Mouse (Mus musculus) ZHBTc4 (cell line): ENCODE measurements around the gene Iqgap2.

Source experiments
- DNase-seq: peaks from one replicate; pipeline ENCODE4 v3.0.0-alpha.2; 2011; ENCODE audit warnings: low read depth, low spot score

Gene Iqgap2

DNA sequence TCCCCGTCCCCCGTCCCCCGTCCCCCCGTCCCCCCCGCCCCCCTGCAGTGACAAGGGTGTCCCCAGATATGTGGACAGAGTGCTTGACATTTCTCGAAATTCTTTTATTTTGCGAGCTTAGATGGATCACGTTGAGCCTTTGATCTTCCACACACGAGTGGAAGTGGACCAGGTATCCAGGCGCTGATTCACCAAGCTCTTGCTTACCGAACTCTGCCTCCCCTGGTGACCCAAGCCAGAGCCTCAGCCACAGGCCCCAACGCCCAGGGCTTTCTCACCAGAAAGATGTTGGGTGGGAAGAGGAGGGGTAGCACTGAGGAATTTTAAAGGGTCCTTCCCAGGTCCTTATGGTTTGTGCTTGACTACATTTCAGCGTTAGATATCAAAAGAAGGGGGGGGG lies 272.9 kb downstream of the Iqgap2 start:
- DNase-seq = peak; percentile 49

DNA sequence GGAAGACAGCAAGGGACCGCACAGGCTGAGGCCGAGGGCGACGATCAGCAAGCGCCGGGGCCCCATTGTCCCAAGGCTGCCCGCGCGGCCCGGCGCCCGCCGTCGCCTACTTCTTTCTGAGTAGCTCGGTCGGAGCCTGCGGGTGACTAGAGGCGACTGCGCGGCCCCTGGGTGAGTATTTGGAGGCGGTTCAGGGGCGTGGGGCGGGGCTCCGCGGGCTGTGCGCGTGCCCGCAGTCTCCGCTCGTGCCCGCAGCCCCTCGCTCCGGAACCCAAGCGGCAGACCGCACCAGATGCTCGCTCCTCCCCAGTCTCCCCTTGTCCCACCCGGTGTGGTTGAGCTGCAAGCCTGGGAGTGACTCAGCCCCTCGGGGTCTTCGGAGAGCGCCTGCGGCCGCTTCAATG lies 273.4 kb downstream of the Iqgap2 start, which contains the start of gene F2r:
Gene F2r (minus strand): TSS at position 179 of the 404 bp plus-strand sequence.
- peak; percentile 96 for DNase-seq

DNA sequence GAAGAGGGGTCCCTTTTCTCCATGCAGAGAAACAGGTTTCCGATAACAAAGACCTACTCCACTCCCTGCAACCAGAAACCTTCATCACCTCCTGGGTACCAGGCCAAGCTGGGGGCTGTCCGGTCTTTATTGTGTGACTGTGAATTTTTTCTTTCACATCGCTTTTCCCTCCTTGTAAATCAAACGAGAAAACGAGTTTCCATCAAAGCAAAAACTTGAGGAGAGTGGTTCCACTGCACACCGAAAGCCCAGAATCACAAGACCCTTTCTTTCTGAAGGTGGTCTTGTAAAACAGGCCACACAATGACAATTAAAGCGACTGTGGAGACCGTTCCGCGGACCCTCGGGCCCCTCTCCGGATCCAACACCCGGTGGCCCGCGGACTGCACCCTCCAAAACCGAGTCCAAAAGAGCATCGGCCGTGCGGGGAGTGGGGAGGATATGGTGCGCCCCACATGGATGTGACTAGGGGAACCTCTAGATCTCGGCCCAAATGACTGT lies 274.0 kb downstream of the Iqgap2 start:
- DNase-seq = no peak

DNA sequence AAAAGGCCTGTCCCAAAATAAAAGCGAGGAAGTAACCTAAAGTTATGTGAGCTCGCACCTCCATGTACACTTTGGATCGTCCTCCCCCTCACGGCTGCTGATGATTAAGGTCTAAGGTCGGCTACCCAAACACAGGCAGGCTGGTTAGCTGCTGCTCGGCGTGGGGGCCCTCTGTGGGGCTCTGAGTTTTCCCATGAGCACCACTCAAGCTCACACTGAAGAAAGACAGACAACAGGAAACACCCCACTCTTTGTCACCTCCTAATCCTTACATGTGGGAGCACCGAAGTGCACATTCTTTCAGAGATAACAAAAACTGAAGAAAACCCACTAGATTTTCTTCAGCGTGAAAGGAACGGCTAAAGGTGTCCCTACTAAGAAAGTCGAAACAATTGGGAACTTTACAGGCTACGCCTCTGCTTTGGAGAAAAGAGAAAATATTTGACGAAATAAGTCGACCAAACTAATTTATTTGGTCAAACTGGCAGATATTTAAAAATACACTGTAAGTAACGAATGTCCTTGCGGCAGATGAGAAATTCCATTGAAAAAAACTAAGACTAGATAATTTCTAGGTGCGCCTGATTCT lies 274.5 kb downstream of the Iqgap2 start:
- DNase-seq = no peak

DNA sequence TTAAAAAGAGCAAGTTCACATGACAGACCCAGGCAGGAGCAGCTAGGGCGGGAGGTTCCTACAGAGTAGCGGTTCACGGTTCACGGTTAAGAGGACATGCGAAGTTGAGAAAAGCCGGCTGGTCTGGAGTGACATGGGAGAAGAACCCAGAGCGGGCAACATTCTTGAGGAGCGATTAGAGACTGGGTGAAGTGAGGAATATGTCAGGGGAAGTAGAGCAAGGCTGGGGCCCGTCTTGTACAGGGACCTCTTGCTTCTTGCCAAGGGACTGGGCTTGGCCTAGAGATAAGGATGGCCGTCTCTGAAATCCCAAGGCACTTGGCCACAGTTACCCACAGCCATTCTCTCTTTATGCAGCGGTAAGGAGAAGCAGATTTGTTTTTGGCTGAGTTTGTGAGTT lies 275.2 kb downstream of the Iqgap2 start:
- DNase-seq = no peak

DNA sequence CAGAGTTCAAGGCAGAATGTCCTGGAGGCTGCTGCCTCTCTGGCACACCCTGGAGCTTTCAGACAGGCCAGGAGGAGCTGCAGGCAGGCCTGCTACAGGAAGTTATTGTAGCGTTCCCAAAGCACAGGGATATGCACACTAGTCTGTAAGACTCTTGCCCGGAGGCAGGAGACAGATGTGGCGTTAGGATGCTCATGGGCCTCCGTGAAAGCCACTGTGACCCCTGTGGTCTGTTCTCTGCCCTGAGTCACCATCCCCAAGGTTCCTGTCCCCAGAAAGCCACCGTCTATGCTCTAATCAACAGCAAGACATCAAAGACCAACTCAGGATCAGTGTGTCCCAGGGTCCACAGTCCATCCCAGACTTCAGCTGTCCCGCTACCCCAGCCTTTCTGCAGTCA lies 277.0 kb downstream of the Iqgap2 start:
- no peak for DNase-seq

DNA sequence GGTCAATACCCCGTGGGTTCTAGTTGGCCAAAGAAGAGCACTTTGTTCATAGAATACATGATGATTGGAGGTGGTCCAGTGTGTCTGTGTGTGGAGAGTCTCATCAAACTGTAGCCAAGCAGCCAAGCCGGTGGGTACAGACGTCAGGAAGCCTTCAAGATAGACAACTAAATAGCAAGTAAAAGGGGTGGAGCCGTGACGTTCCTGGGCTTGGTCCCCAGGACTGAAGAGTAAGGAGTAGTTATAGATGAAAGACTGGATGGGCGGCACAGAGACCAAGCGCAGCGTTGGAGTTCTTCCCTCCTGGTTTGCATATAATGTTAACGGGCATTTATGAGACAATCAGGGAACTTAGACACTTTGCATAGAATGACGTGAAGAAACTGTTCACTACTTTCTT lies 279.5 kb downstream of the Iqgap2 start:
- DNase-seq = no peak

DNA sequence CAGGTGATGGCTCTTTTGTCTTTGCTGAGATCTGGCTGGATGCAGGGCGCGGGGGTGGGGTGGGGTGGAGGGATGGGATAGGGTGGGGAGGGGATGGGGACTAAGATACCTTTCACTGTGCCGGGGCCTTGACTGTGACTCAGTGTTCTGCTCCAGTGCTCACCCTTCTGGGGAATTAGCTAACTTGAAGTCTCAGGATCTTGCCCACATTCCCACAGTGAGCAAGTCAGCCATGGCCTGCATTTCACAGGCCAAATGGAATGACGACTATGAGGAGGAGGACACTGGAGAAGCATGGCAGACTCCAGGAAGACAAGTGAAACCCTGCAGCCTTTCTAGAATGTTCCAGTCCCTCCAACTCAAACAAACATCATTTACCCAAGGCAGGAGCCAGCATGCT lies 280.0 kb downstream of the Iqgap2 start:
- DNase-seq = no peak

DNA sequence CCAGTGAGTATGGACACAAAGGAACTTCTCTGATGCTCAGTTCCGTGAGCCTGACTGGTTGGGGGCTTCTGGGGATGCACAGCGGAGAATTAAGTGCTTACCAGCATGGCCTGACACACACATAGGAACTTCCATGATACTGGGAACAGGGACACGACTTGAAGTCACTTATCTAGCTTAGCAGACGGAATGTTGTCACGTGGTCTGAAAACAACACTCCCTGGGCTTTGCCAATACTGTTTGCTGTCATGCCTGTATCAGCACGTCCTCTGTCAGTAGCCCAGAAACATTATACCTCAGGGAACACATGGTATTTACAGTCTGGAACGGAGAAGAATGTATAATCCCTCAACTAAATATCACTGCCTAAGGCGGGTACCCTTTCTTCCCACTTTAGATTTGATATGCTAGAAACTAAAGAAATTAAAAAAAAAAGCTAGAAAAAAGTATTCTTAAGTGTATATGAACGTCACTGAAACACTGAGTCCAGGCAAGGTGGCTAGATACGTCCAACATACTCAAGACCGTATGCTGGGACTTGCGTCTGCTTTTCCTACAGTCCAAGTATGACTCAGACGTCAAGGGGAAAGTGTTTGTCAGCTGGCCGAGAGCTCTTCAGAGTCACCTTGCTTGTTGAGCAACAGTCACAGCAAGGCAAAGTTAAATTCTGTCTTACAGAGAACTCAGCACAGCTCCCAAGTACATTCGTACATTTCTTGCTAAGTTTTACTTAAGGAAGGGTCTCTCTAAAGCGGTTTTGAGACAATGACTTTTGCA lies 280.7 kb downstream of the Iqgap2 start:
- no peak for DNase-seq

DNA sequence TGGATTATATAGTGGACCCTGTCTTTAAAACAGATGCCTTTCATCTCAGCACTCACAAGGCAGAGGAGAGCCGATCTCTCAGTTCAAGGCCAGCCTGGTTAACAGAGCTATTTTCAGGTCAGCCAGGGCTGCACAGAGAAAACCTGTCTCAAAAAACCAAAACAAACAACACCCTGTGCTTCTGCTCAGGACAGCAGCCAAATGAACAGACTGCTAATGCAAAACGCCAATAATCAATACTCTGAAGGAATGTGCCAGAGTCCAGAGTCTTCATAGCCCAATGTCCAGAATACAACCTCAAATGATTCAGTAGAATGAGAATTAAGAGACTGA lies 282.7 kb downstream of the Iqgap2 start:
- no peak for DNase-seq

DNA sequence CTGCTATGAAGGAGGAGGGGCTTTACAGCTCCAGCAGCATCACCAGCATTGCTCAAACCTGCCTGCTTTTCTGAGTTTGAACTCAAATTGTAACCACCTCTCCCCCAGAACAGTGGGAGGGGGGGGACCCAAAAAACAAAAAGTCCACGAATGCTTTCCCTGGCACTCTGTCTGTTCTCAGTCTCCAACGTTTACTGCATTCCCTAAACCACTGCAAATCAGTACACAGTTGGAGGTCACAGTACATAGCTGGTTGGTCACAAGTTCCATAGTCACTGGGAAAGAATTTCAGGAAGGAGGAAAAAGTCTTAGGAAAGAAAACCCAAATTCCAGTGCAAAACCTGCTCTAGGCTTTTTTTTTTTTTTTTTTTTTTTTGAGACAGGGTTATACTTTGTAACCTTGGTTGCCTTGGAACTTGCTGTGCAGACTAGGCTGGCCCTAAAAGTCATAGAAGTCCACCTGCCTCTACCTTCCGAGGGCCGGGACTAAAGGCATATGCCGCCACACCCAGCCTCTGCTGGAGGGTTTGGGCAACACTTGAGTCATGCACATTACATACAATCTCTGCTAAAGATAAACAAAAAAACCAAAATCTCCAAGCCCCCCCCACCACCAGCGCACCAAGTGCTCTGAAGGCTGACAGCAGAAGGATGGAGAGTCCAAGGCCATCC lies 283.2 kb downstream of the Iqgap2 start:
- DNase-seq = no peak

DNA sequence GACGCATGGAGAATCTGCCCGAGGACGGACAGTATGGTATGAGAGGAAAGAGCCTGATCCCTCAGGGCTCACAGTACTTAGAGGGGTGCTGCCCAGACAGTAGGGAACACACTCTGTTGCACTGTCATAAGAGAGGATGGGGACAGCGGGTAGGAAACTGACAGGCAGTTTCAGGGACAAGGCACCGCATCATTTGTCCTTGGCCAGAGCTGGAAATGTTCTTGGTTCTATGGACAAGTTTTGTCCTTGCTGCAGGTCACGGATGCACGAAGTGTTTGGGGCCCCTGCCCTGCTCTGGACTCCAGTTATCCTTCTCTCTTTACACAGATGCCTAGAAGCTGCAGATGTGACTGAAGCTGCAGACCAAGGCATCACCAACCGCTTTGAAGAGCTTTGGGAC lies 284.7 kb downstream of the Iqgap2 start:
- no peak for DNase-seq

DNA sequence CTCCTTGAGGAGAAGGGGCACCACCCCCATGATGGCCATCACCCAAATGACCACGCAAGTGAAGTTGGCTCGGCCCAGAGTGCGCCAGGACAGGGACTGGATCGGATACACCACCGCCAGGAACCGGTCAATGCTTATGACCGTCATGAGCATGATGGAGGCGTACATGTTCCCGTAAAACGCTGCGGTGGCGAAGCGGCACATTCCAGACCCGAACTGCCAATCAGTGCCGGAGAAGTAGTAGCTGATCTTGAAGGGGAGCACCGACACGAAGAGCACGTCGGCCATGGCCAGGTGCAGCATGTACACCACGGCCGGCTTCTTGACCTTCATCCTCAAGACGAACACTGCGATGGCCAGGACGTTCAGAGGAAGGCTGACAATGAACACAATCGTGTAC lies 287.4 kb downstream of the Iqgap2 start:
- DNase-seq = peak; percentile 55

DNA sequence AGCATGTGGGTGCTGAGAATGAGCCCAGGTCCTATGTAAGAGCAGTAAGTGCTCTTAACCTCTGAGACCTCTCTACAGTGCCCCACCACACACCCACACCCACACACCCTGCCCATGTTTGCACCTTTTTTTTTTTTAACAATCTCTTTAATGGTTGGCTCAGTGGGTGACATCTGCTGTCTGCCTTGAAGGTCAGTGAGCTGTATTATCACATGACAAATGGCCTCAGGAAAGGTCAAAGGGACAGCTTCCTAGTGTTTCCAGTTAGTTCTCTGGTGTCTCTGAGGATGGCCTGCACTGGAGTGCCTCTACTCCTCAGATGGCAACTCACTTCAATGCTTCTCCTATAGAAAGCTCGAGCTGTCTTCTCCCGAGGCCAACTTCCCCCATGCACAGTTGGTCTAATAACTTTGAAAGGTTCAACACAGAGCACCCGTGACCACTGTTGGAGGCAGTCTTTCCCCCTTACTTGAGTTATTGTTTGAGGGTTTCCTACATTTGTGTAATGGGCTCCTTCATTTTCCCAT lies 291.8 kb downstream of the Iqgap2 start:
- peak; percentile 74 for DNase-seq

DNA sequence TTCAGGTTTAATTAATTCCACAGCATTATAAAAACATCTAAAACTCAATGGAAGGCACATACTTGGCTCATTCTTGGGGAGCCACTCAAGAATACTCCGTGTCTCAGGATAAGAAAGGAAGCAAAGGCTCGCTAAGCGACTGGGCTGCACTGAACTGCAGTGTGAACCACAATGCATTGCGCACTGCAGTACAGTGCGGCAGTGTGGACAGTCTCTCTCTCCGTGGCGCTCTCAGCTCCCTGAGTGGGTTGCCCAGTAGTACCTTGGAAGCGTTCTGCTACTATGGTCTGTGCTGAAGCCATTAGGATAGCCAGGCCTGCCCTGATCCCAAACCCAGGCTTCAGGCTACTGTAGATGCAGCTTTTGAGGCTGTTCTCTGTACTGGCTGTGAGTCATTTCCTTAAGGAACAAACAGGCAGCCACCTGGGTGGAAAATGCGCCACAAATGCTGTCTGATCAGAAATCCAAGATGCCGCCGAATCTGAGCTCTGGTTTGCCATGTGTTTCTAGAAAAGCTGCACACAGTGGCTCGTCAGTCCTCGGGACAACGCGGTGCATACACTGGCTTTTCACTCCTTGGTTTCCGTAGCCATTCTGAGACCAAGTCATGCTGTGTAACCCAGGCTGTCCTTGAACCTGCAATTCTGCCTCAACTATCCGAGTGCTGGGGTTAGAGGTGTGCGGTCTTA lies 293.3 kb downstream of the Iqgap2 start:
- peak; percentile 61 for DNase-seq

DNA sequence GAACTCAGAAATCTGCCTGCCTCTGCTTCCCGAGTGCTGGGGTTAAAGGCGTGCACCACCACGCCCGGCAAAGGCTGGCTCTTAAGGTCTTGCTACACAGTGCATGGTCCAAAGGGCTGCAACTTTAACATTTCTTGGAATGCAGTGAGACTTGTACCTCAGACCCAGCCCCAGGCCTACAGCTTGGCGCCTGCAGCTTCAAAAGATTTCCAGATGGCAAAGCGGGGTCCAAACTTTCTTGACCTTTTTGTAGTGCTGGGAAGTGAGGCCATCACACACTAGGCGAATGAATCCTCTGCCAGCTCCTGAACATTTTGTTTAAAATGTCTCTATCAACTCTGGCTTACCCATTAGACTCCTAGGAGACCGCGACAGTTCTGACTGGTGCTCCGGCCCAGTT lies 294.1 kb downstream of the Iqgap2 start:
- peak; percentile 53 for DNase-seq

DNA sequence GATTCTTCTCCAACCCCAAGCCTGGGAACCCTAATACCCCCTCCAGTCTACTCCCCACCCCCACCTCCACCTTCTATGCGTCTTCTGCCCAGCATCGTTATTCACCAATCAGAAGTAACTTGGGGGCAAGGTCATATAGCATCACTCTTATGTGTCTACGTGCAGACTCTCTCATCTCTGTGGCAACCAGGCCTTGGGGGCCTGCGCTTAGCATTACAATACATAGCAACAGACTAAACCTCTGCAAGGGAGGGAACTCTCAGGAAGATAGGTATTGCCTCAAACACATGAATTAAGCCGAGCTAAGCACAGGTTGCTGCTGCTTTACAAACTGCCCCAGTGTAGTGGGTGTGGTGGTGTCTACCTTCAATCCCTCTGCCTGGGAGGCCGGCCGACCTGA lies 295.0 kb downstream of the Iqgap2 start:
- DNase-seq = no peak

DNA sequence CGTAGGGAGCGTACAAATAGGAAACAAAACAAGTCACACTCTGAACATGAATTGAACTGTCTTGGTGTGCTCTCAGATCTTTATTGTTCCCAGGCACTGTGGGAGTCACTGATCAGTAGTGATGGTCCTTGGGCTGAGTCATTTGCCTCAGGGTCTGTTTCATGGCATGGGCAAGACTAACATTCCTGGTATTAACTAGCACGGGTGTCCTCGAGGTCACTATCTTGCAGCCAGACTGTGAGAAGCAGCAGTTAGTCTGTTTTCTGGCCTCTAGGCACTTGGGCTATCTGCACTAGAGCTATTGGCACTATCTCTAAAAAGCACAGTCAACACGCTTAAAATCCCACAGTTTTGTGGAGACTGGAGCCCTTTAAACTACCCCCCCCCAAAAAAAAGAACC lies 295.8 kb downstream of the Iqgap2 start:
- no peak for DNase-seq

DNA sequence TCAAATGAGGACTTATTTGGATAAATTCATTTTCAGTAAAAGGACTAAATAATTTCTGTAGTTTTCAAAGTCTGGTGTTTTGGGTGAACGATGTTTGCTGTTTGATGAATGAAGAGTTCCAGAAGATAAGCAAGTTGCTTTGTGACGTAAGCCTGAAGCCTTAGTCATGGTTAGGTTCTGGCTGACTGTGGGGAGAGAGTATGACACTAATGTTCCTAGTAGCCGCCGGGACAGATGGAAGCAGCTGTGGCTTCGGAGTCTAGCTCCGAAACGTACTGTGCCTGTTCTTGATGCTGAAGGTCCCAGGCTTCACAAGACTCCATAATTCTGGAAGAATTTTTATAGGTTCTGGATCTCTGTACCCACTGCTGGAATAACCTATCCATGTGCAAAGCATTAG lies 296.3 kb downstream of the Iqgap2 start:
- DNase-seq = no peak

DNA sequence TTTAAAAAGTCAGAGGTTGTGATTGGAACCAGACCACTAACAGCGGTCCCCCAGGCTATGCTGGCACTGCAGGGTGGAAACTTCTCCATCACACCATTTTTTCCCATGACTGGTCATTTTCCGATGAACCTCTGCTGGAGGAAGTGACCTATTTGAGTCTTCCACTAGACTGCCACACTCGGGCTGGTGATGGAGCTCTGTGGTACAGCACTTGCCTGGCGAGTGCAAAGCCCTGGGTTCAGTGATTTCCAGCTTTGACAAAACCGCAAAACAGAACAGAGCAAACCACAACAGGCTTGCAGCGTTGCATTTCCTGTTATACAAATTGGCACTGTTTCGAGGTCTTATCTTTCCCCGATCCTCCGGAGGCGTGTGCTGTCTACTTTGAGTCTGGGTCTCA lies 298.9 kb downstream of the Iqgap2 start:
- DNase-seq = no peak

DNA sequence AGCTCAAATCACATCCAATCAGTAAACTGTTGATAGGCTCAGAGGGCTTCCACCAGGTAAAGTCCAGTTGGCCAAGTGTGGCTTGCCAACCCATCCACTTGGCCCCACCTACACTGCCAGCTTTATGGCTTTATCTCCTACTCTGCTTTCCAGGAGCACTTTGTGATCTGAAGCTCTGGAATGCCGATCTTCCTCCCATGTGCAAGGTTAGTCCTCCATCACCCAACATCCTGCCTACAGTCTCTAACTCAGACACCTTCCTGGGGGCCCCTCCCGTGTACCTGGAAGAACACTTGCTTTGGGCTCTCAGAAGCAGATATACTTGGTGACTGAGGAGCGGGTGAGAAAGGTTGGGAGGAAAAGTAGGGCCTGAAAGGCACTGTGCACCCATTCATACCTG lies 300.1 kb downstream of the Iqgap2 start:
- no peak for DNase-seq

DNA sequence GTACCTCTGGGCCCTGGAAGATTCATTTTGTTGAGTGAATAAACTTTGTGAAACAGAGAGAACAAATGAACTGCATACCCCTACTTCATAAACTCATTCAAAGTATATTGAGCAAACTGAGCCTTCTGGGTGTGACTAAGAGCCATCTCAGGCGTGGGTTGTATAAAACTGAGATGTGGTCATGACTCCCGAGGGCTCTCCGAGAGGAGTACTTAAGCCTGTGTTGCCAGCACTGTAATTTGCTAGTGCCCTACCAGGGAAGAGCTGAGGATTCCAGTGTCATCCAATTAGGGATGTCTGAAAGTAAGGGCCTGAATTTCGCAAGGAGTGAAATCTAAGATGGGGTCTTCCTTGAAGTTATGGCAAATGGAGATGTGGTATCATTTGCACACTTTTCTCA lies 304.1 kb downstream of the Iqgap2 start:
- no peak for DNase-seq
